Mouse (Mus musculus): ENCODE measurements around the gene Hoxa4. TPM values are rescaled to one million over a fixed set of nuclear protein-coding genes. Genes with fewer than 3 reads are reported as not detected.

Hoxa4 gene
- polyA plus RNA-seq, 2 experiments, result 0.14 to 0.26 TPM

DNA sequence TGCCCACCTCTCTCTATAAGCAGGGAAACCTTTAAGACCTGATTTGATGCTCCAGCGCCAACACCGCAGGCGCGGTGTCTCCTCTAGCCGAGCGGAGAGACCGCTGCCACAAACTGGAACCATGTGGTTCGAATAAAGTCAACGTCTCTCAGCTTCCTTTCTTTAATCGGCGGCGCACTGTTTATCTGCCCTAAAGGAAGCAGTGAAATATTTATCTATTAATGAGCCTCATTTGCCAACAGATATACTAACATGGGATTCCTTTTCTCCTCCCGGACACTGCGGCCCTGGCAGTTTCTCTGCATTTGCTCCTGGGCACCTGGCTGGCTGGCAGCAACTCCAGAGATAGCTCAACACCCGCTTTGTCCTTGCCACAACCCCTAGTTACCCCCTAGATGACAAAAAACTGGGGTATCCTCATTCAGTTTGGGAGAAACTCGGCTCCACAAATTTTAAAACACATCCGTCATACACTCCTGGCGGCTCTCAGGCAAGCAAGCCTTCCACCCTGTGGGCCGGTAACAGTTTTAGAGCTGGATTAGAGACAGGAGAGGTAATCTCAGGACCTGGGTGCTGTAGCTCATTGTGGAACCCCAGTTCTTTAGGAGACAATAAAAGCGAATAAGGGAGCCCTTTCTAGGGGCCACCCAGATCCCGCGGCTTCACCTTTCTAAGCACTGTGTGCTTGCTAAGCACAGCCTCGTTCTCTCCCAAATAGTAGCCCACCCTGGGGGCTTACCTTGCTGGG lies 26.5 kb upstream of the Hoxa4 start:
- Histone ChIP-seq H3K4me2 (ENCODE audit: low read depth) (0 out of 2 replicates have a peak overlapping the region, but pooled peaks have one; percentile 31), H3K36me3 (replicated peaks; ENCODE audit: control insufficient read depth, insufficient read depth, low read depth) (no peaks in the 10 kb centered on the region), H3K9me3 (ENCODE audit: control insufficient read depth, low read length) (no peaks in the 10 kb centered on the region), H3K4me3 (ENCODE audit: insufficient read depth in 1 of 2, low read depth in 2 of 2, low read length in 2 of 2) (no peak overlapping the region; a peak in 1 of 4 replicates), H3K9ac (replicated peaks) (no peak overlapping the region), H3K4me1 (replicated peaks; ENCODE audit: control insufficient read depth in 2 of 2, insufficient read depth in 2 of 2, low read length in 1 of 2) (no peaks in the 10 kb centered on the region), H3K27ac (no peak overlapping the region), H3K27me3 (ENCODE audit: control insufficient read depth, insufficient read depth, low read length) (peaks cover 100% of the 10 kb centered on the region)
- DNase-seq (ENCODE audit: low read depth in 3 of 3, low spot score in 3 of 3), result no peak
- WGBS (ENCODE audit: insufficient replicate concordance), result 11% methylated on average over 23 of the region's 23 CpGs
- TF ChIP-seq CTCF (IDR thresholded peaks at IDR 0.05; ENCODE audit: low read depth) (no peak), EP300 (IDR thresholded peaks at IDR 0.05; ENCODE audit: low read depth) (no peak)
- ATAC-seq (ENCODE audit: insufficient read depth), result no peak

DNA sequence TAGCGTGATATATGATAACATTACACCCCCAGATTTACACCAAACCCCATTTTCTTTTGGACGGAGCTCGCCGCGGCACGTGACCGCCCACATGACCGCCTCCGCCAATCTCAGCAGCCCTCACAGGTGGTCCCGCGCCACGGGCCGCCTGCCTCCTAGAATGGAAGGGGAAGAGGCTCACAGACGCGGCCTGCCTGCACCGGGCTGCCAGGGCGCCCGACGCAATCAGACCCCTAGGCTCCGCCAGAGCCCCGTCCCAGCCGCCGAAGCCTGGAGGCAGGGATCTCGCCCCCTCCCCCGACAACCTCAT lies 25.9 kb upstream of the Hoxa4 start:
- Histone ChIP-seq H3K9me3 (ENCODE audit: control insufficient read depth, low read length) (no peaks in the 10 kb centered on the region), H3K4me1 (replicated peaks; ENCODE audit: control insufficient read depth in 2 of 2, insufficient read depth in 2 of 2, low read length in 1 of 2) (no peaks in the 10 kb centered on the region), H3K4me3 (ENCODE audit: insufficient read depth in 1 of 2, low read depth in 2 of 2, low read length in 2 of 2) (peak overlapping the region in 1 of 2 experiments; percentile 12; a peak in 2 of 4 replicates), H3K36me3 (replicated peaks; ENCODE audit: control insufficient read depth, insufficient read depth, low read depth) (no peaks in the 10 kb centered on the region), H3K27ac (no peak overlapping the region), H3K9ac (replicated peaks) (no peak overlapping the region), H3K4me2 (ENCODE audit: low read depth) (peak overlapping the region; percentile 31), H3K27me3 (ENCODE audit: control insufficient read depth, insufficient read depth, low read length) (peaks cover 100% of the 10 kb centered on the region)
- WGBS (ENCODE audit: insufficient replicate concordance), result under 1% methylated on average over 25 of the region's 25 CpGs
- DNase-seq (ENCODE audit: low read depth in 3 of 3, low spot score in 3 of 3) (no peak), ATAC-seq (ENCODE audit: insufficient read depth) (no peak)
- TF ChIP-seq EP300 (IDR thresholded peaks at IDR 0.05; ENCODE audit: low read depth) (no peak), CTCF (IDR thresholded peaks at IDR 0.05; ENCODE audit: low read depth) (no peak)

DNA sequence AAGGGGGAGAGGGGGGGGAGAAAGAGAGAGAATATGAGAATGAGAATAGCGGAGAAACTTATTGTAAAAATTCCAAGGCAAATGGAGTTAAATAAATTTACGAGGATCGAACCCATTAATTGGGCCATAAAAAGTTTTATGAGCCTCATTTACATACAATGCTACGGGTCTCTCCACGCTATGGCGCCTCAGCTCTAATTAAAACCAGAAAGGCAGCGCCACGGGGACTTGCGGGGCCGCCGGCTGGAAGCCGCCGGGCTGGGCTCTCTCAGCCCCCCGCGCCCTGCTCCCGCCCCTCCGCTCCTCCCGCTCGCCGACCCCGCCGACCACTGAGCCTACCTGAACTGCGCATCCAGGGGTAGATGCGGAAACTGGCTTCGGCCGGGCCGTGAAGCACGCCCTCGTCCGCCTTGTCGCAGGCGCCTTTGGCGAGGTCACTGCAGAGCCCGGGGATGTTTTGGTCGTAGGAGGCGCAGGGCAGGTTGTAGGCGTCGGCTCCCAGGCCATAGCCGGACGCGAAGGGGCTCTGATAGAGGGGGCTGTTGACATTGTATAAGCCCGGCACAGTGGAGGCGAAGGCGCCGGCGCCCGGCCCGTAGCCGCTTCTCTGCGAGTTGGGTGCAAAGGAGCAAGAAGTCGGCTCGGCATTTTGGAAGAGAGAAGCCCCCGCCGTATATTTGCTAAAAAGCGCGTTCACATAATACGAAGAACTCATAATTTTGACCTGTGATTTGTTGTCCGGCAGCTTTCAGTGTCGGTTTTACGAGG lies 25.3 kb upstream of the Hoxa4 start:
- Histone ChIP-seq H3K4me2 (ENCODE audit: low read depth) (peak overlapping the region; percentile 31), H3K36me3 (replicated peaks; ENCODE audit: control insufficient read depth, insufficient read depth, low read depth) (no peaks in the 10 kb centered on the region), H3K27me3 (ENCODE audit: control insufficient read depth, insufficient read depth, low read length) (peaks cover 100% of the 10 kb centered on the region), H3K9ac (replicated peaks) (no peak overlapping the region), H3K4me1 (replicated peaks; ENCODE audit: control insufficient read depth in 2 of 2, insufficient read depth in 2 of 2, low read length in 1 of 2) (no peaks in the 10 kb centered on the region), H3K4me3 (ENCODE audit: insufficient read depth in 1 of 2, low read depth in 2 of 2, low read length in 2 of 2) (peak overlapping the region in 1 of 2 experiments; percentile 12; a peak in 1 of 4 replicates), H3K27ac (no peak overlapping the region), H3K9me3 (ENCODE audit: control insufficient read depth, low read length) (no peaks in the 10 kb centered on the region)
- WGBS (ENCODE audit: insufficient replicate concordance), result 2% methylated on average over 60 of the region's 60 CpGs
- DNase-seq (ENCODE audit: low read depth in 3 of 3, low spot score in 3 of 3) (no peak), ATAC-seq (ENCODE audit: insufficient read depth) (no peak)
- no peak for TF ChIP-seq EP300 (IDR thresholded peaks at IDR 0.05; ENCODE audit: low read depth)
- TF ChIP-seq CTCF (IDR thresholded peaks at IDR 0.05; ENCODE audit: low read depth), result no peak

DNA sequence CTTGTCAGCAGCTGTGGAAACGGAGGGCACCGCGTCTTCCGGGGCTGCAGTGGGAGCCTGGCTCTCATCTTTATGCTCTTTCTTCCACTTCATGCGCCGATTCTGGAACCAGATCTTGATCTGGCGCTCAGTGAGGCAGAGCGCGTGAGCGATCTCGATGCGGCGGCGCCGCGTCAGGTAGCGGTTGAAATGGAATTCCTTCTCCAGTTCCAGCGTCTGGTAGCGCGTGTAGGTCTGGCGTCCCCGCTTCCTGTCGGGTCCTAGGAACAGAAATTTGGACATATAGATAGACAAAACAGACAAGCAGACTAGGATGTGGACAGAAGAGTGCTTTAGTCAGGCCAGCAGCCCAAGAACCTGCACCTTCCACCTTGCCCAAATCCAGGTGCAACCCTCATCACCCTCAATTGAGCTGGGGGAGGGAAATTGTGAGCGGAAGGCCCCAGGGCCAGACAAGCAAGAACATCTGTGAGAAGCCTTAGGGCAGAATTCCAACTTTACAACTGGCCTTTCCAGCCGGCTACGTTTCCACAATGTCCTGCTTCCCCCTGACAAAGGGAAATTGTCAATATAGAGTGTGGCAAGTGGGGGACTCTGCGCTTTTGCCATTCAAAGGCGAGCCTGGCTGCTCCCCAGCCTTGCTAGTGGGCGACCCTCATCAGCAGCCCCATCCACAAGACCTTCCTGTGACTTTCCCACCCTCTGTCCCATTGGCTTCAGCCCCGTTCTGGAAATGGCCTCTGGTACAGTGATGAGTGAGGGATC lies 24.4 kb upstream of the Hoxa4 start:
- Histone ChIP-seq H3K9me3 (ENCODE audit: control insufficient read depth, low read length) (no peaks in the 10 kb centered on the region), H3K9ac (replicated peaks) (no peak overlapping the region), H3K4me2 (ENCODE audit: low read depth) (no peak overlapping the region), H3K4me1 (replicated peaks; ENCODE audit: control insufficient read depth in 2 of 2, insufficient read depth in 2 of 2, low read length in 1 of 2) (no peaks in the 10 kb centered on the region), H3K4me3 (ENCODE audit: insufficient read depth in 1 of 2, low read depth in 2 of 2, low read length in 2 of 2) (no peak overlapping the region), H3K27ac (no peak overlapping the region), H3K36me3 (replicated peaks; ENCODE audit: control insufficient read depth, insufficient read depth, low read depth) (no peaks in the 10 kb centered on the region), H3K27me3 (ENCODE audit: control insufficient read depth, insufficient read depth, low read length) (peaks cover 100% of the 10 kb centered on the region)
- 3% methylated on average over 30 of the region's 30 CpGs for WGBS (ENCODE audit: insufficient replicate concordance)
- DNase-seq (ENCODE audit: low read depth in 3 of 3, low spot score in 3 of 3) (no peak), ATAC-seq (ENCODE audit: insufficient read depth) (no peak)
- TF ChIP-seq EP300 (IDR thresholded peaks at IDR 0.05; ENCODE audit: low read depth) (no peak), CTCF (IDR thresholded peaks at IDR 0.05; ENCODE audit: low read depth) (no peak)

DNA sequence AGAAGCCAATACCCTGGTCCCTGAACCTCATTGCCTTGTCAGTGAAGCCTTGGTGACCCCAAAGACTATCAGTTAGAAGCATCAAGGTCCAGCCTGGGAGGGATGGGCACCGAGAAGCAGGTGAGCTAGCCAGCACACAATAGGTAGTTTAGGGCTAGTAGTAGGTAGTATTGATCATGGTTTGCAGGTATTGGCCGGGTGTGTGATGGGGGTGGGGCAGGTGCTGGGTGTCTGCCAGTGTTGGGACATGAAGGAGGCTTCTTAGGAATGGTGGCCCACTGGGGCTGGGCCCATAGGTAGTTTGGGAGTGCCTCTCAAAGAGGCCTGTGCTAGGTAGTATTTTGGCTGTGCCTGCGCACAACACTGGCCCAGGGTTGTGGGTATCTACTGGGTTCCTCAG lies 23.5 kb upstream of the Hoxa4 start:
- H3K27me3 ChIP-seq (ENCODE audit: control insufficient read depth, insufficient read depth, low read length), result peaks cover 99% of the 10 kb centered on the region
- ATAC-seq (ENCODE audit: insufficient read depth) (no peak), DNase-seq (ENCODE audit: low read depth in 3 of 3, low spot score in 3 of 3) (no peak)
- TF ChIP-seq EP300 (IDR thresholded peaks at IDR 0.05; ENCODE audit: low read depth) (no peak), CTCF (IDR thresholded peaks at IDR 0.05; ENCODE audit: low read depth) (no peak)
- H3K4me3 ChIP-seq (ENCODE audit: insufficient read depth in 1 of 2, low read depth in 2 of 2, low read length in 2 of 2), result no peak overlapping the region
- no peak overlapping the region for H3K4me2 ChIP-seq (ENCODE audit: low read depth)
- no peaks in the 10 kb centered on the region for H3K36me3 ChIP-seq (replicated peaks; ENCODE audit: control insufficient read depth, insufficient read depth, low read depth)
- H3K9me3 ChIP-seq (ENCODE audit: control insufficient read depth, low read length), result no peaks in the 10 kb centered on the region
- no peak overlapping the region for H3K27ac ChIP-seq
- no peaks in the 10 kb centered on the region for H3K4me1 ChIP-seq (replicated peaks; ENCODE audit: control insufficient read depth in 2 of 2, insufficient read depth in 2 of 2, low read length in 1 of 2)
- no peak overlapping the region for H3K9ac ChIP-seq (replicated peaks)
- 32% methylated on average over 3 of the region's 3 CpGs for WGBS (ENCODE audit: insufficient replicate concordance)
